Mouse (Mus musculus) left cerebral cortex, postnatal 4 days (tissue): ENCODE data around the gene Jarid2. TPM values are rescaled to one million over a fixed set of nuclear protein-coding genes. Genes with fewer than 3 reads are reported as not detected.

Source experiments
- DNase-seq: peaks from one replicate; pipeline ENCODE4 v3.0.0-alpha.2; 2022
- intact Hi-C: fragments of 180-260 bp; cut with DNase I; formaldehyde crosslinking; loops from one replicate; pipeline ENCODE4 v1.15.1; 2025
- total RNA-seq, 2 experiments: library from RNA; stranded (reverse); gene quantifications; 2 replicates each; pipeline ENCODE4 v1.2.3; 2021

The Jarid2 gene
- total RNA-seq, 2 experiments from 2014 or later = 46.3 to 46.9 TPM

- intact Hi-C loops = no loop called here
- DNase-seq = no peak
Observed at GRCm38 (mm10) chr13:44953546-44954231, 224.4 kb downstream of the Jarid2 start.

- intact Hi-C loops = no loop called here
- no peak for DNase-seq
Observed at GRCm38 (mm10) chr13:44954232-44954568, 224.9 kb downstream of the Jarid2 start.

- intact Hi-C loops = no loop called here
- DNase-seq = no peak
Observed at GRCm38 (mm10) chr13:44955781-44956180, 226.5 kb downstream of the Jarid2 start.

- DNase-seq = no peak
- intact Hi-C loops = no loop called here
Observed at GRCm38 (mm10) chr13:44957049-44957448, 227.8 kb downstream of the Jarid2 start.

- intact Hi-C loops = no loop called here
- DNase-seq = peak; percentile 77
Observed at GRCm38 (mm10) chr13:44960542-44961291, 231.4 kb downstream of the Jarid2 start.
